Mouse (Mus musculus): ENCODE results near the gene Get4. TPM values are rescaled to one million over a fixed set of nuclear protein-coding genes. Genes with fewer than 3 reads are reported as not detected.

Get4 gene
- 60.2 TPM for polyA plus RNA-seq (2014; fragmentation: Illumina TruSeq; extraction: RNeasy Lipid Tissue Mini Kit (QIAGEN cat#74804); ENCODE audit: insufficient read depth, low read depth, low replicate concordance)

GRCm38 (mm10) chr5:139252081-139252909, at the start of gene Get4:
Gene Get4 (plus strand): TSS chr5:139252324.

Other genes starting within 250 kb of the Get4 start
- gene Prkar1b, start 102.3 kb upstream of the Get4 start, polyA plus RNA-seq (2014; fragmentation: Illumina TruSeq; extraction: RNeasy Lipid Tissue Mini Kit (QIAGEN cat#74804); ENCODE audit: insufficient read depth, low read depth, low replicate concordance): 11.8 TPM
- 5.2 TPM for gene Dnaaf5, start 102.1 kb upstream of the Get4 start, polyA plus RNA-seq (2014; fragmentation: Illumina TruSeq; extraction: RNeasy Lipid Tissue Mini Kit (QIAGEN cat#74804); ENCODE audit: insufficient read depth, low read depth, low replicate concordance)
- 32.3 TPM for gene Sun1, start 51.7 kb upstream of the Get4 start, polyA plus RNA-seq (2014; fragmentation: Illumina TruSeq; extraction: RNeasy Lipid Tissue Mini Kit (QIAGEN cat#74804); ENCODE audit: insufficient read depth, low read depth, low replicate concordance)
- gene Adap1, start 73.3 kb downstream of the Get4 start, polyA plus RNA-seq (2014; fragmentation: Illumina TruSeq; extraction: RNeasy Lipid Tissue Mini Kit (QIAGEN cat#74804); ENCODE audit: insufficient read depth, low read depth, low replicate concordance): 6.6 TPM
- 42.2 TPM for gene Cox19, start 99.1 kb downstream of the Get4 start, polyA plus RNA-seq (2014; fragmentation: Illumina TruSeq; extraction: RNeasy Lipid Tissue Mini Kit (QIAGEN cat#74804); ENCODE audit: insufficient read depth, low read depth, low replicate concordance)
- gene Cyp2w1, start 100.3 kb downstream of the Get4 start, polyA plus RNA-seq (2014; fragmentation: Illumina TruSeq; extraction: RNeasy Lipid Tissue Mini Kit (QIAGEN cat#74804); ENCODE audit: insufficient read depth, low read depth, low replicate concordance): not detected
- 29.3 TPM for gene Gpr146, start 125.4 kb downstream of the Get4 start, polyA plus RNA-seq (2014; fragmentation: Illumina TruSeq; extraction: RNeasy Lipid Tissue Mini Kit (QIAGEN cat#74804); ENCODE audit: insufficient read depth, low read depth, low replicate concordance)
- 2.5 TPM for gene C130050O18Rik, start 153.0 kb downstream of the Get4 start, polyA plus RNA-seq (2014; fragmentation: Illumina TruSeq; extraction: RNeasy Lipid Tissue Mini Kit (QIAGEN cat#74804); ENCODE audit: insufficient read depth, low read depth, low replicate concordance)
- 0.72 TPM for gene Gper1, start 170.8 kb downstream of the Get4 start, polyA plus RNA-seq (2014; fragmentation: Illumina TruSeq; extraction: RNeasy Lipid Tissue Mini Kit (QIAGEN cat#74804); ENCODE audit: insufficient read depth, low read depth, low replicate concordance)
- gene 3110082I17Rik, start 208.2 kb downstream of the Get4 start, polyA plus RNA-seq (2014; fragmentation: Illumina TruSeq; extraction: RNeasy Lipid Tissue Mini Kit (QIAGEN cat#74804); ENCODE audit: insufficient read depth, low read depth, low replicate concordance): 12.2 TPM
- gene Zfand2a, start 232.2 kb downstream of the Get4 start, polyA plus RNA-seq (2014; fragmentation: Illumina TruSeq; extraction: RNeasy Lipid Tissue Mini Kit (QIAGEN cat#74804); ENCODE audit: insufficient read depth, low read depth, low replicate concordance): 13.8 TPM

All from lung, adult 10 weeks (tissue).